Mouse (Mus musculus) limb, embryonic 14.5 days (tissue): ENCODE measurements around the gene Nf1. TPM values are rescaled to one million over a fixed set of nuclear protein-coding genes. Genes with fewer than 3 reads are reported as not detected.

Experiments
- ATAC-seq: fragments of 200-750 bp; cut with Nextera tagmentation; 2 replicates; pipeline ENCODE4 v1.8.0; 2017; ENCODE audit warnings: low read depth, moderate number of reproducible peaks, moderate TSS enrichment; ENCODE audit not compliant: low FRiP score
- DNase-seq: peaks from one replicate; pipeline ENCODE4 v3.0.0-alpha.2; 2015; ENCODE audit warnings: low spot score
- H3K27ac ChIP-seq: fragments of 300-500 bp; sonication (generic); replicated peaks from 2 replicates; pipeline ENCODE4 v1.5.1; 2014; ENCODE audit warnings: low read depth, mild to moderate bottlenecking, low read length, moderate library complexity, mixed read lengths
- H3K27me3 ChIP-seq: fragments of 300-500 bp; sonication (generic); 2 replicates; pipeline ENCODE4 v1.6.1; 2014; ENCODE audit warnings: low read length, mixed read lengths; ENCODE audit not compliant: control insufficient read depth, insufficient read depth
- H3K36me3 ChIP-seq: fragments of 300-500 bp; sonication (generic); 2 replicates; pipeline ENCODE4 v1.6.1; 2014; ENCODE audit warnings: mild to moderate bottlenecking, low read length, moderate library complexity, mixed read lengths; ENCODE audit not compliant: control insufficient read depth, insufficient read depth
- H3K4me1 ChIP-seq: fragments of 300-500 bp; sonication (generic); 2 replicates; pipeline ENCODE4 v1.6.1; 2014; ENCODE audit warnings: antibody characterized with exemption, low read length, mixed read lengths; ENCODE audit not compliant: control insufficient read depth, insufficient read depth
- H3K4me2 ChIP-seq: fragments of 300-500 bp; sonication (generic); replicated peaks from 2 replicates; pipeline ENCODE4 v1.6.1; 2014; ENCODE audit warnings: low read depth, mild to moderate bottlenecking, low read length, moderate library complexity; ENCODE audit not compliant: severe bottlenecking
- H3K4me3 ChIP-seq: fragments of 300-500 bp; sonication (generic); replicated peaks from 2 replicates; pipeline ENCODE4 v1.5.1; 2014; ENCODE audit warnings: low read length
- H3K9ac ChIP-seq: fragments of 300-500 bp; sonication (generic); 2 replicates; pipeline ENCODE4 v1.6.1; 2014; ENCODE audit warnings: mild to moderate bottlenecking, low read depth, low read length, moderate library complexity; ENCODE audit not compliant: severe bottlenecking
- H3K9me3 ChIP-seq: fragments of 300-500 bp; sonication (generic); 2 replicates; pipeline ENCODE4 v1.6.1; 2016; ENCODE audit warnings: low read length; ENCODE audit not compliant: control insufficient read depth
- POLR2A ChIP-seq: fragments of 200-500 bp; IDR thresholded peaks from 2 replicates; pipeline ENCODE4 v1.8.0; 2012; ENCODE audit warnings: inconsistent platforms, mild to moderate bottlenecking, moderate library complexity, borderline replicate concordance; ENCODE audit not compliant: insufficient read depth, insufficient read length; ENCODE audit errors: extremely low read depth
- WGBS: fragments of 180-500 bp; shearing (Covaris S2); extraction: QIAGEN DNeasy Blood & Tissue Kit; methylation state at CpG from one replicate; pipeline ENCODE4 v1.1.7; 2014; 5-methylcytosine and 5-hydroxymethylcytosine counted together
- polyA plus RNA-seq, 2 experiments: library from polyadenylated mRNA; depleted of rRNA in 1 of 2; stranded (reverse) in 1 of 2; unstranded in 1 of 2; fragments of >200 nt; fragmentation: Nextera tagmentation in 1 of 2; extraction: Ambion mirVana in 1 of 2; gene quantifications; 2 replicates each; pipeline versions ENCODE4 v1.2.1 to v1.2.3; 2012 to 2014

Nf1 gene
- polyA plus RNA-seq, 2 experiments: 10.8 to 21.7 TPM

DNA sequence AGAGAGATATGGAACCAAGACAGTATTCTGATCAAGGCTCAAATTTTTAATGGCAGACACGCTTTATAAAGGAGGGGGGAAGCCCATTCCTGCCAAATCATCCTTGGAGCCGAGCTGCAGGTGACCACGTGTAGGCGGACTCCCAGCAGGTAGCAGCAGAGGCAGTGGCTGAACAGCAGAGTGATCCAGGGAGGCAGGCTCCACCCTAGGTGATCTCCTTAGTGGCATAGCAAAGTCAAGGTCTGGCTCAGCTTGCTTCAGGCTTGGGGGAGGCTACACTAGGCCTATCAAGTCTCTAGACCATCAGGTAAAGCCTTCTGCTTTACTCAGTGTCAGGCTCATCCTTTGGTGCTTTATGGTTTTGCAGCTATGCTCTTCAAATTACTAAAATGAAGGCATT lies 87.1 kb downstream of the Nf1 start:
- peaks cover 37% of the 10 kb centered on the region for H3K36me3 ChIP-seq
- WGBS: 58% methylated on average over 4 of the region's 4 CpGs
- no peak overlapping the region for H3K9ac ChIP-seq
- no peak overlapping the region for H3K4me3 ChIP-seq
- no peaks in the 10 kb centered on the region for H3K4me1 ChIP-seq
- no peak for DNase-seq
- no peak for ATAC-seq
- no peak overlapping the region for H3K4me2 ChIP-seq
- no peaks in the 10 kb centered on the region for H3K9me3 ChIP-seq
- TF ChIP-seq POLR2A: no peak
- no peak overlapping the region for H3K27ac ChIP-seq
- H3K27me3 ChIP-seq: no peaks in the 10 kb centered on the region

DNA sequence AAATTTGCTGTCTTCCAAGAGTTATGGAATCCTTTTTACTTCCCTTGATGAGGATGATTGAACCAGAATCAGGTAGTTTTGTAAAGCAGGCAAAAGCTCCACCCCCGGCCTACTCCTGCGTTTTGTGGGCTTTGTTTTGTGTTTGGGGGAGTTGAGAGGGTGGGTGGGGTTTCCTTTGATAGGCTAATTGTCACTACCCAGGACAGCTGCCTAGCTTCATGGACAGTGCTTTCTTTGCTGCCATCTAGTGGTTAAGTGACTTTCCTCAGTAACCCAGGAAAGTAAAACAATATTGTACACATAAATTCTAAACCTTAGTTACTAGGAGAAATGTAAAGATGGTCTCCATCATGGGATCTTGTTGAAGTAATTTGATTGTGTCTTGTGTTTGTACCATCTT lies 88.1 kb downstream of the Nf1 start:
- Histone ChIP-seq H3K4me3 (no peak overlapping the region), H3K9ac (no peak overlapping the region), H3K4me1 (no peaks in the 10 kb centered on the region), H3K27ac (no peak overlapping the region), H3K27me3 (no peaks in the 10 kb centered on the region), H3K9me3 (no peaks in the 10 kb centered on the region), H3K4me2 (no peak overlapping the region), H3K36me3 (peaks cover 37% of the 10 kb centered on the region)
- ATAC-seq (no peak), DNase-seq (peak; percentile 69)
- no peak for TF ChIP-seq POLR2A
- 7% methylated on average over 2 of the region's 2 CpGs for WGBS

DNA sequence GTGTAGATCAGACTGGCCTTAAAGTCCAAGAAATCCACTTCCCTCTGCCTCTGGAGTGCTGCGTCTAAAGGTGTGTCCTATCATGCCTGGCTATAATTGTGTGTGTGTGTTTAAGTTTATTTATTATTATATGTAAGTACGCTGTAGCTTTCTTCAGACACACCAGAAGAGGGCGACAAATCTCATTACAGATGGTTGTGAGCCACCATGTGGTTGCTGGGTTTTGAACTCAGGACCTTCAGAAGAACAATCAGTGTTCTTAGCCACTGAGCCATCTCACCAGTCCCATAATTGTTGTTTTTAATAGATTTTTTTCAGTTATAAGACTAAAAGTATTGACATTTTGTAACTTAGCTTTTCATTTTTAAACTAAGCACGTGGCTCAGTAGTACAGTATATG lies 95.8 kb downstream of the Nf1 start:
- Histone ChIP-seq H3K9ac (no peak overlapping the region), H3K4me2 (no peak overlapping the region), H3K4me3 (no peak overlapping the region), H3K9me3 (no peaks in the 10 kb centered on the region), H3K36me3 (peaks cover 27% of the 10 kb centered on the region), H3K27ac (no peak overlapping the region), H3K27me3 (no peaks in the 10 kb centered on the region), H3K4me1 (no peaks in the 10 kb centered on the region)
- WGBS: 86% methylated on average over 4 of the region's 4 CpGs
- DNase-seq (no peak), ATAC-seq (no peak)
- TF ChIP-seq POLR2A: no peak

DNA sequence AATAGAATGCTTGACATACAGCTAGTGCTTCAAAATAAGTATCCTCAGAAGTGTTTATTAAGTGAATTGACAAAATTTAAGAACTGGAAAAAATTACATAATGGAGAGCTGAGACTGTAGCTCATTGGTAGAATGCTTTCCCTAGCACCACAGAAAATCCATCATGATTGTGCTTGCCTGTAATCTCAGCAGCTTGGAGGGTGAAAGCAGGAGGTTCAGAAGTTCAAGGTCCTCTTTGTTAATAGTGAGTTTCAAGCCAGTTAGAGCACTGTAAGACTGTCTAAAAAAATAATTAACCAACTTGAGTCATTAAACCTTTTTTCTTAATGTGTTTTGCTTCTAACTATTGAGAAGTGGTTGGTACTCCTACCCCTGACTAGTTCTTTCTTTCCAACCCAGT lies 108.9 kb downstream of the Nf1 start:
- TF ChIP-seq POLR2A: no peak
- Histone ChIP-seq H3K4me2 (no peak overlapping the region), H3K27me3 (no peaks in the 10 kb centered on the region), H3K4me1 (no peaks in the 10 kb centered on the region), H3K9me3 (no peaks in the 10 kb centered on the region), H3K36me3 (peaks cover 58% of the 10 kb centered on the region), H3K4me3 (no peak overlapping the region), H3K9ac (no peak overlapping the region), H3K27ac (no peak overlapping the region)
- ATAC-seq (no peak), DNase-seq (no peak)

DNA sequence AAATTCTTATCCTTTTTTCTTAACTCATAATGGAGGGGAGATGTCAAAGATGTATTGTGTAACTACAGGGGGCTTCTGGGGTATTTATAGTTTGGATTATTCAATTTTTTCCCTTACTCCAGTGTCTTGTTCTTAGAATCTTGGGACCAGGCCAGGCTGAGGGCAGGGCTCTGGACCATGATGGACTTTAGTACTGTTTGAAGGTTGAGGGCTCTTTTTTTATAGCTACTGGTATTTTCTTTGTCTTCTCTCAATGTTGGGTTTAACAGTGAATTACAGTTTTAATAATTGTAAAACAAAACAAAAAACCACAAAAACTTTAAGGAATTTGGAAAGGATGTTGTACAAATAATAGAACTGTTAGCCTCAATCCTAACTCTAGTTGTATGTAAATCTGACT lies 113.5 kb downstream of the Nf1 start:
- TF ChIP-seq POLR2A: no peak
- no peak overlapping the region for H3K9ac ChIP-seq
- no peaks in the 10 kb centered on the region for H3K9me3 ChIP-seq
- no peak overlapping the region for H3K27ac ChIP-seq
- H3K4me2 ChIP-seq: no peak overlapping the region
- no peaks in the 10 kb centered on the region for H3K4me1 ChIP-seq
- peaks cover 59% of the 10 kb centered on the region for H3K36me3 ChIP-seq
- H3K27me3 ChIP-seq: no peaks in the 10 kb centered on the region
- no peak overlapping the region for H3K4me3 ChIP-seq
- no peak for DNase-seq
- no peak for ATAC-seq

DNA sequence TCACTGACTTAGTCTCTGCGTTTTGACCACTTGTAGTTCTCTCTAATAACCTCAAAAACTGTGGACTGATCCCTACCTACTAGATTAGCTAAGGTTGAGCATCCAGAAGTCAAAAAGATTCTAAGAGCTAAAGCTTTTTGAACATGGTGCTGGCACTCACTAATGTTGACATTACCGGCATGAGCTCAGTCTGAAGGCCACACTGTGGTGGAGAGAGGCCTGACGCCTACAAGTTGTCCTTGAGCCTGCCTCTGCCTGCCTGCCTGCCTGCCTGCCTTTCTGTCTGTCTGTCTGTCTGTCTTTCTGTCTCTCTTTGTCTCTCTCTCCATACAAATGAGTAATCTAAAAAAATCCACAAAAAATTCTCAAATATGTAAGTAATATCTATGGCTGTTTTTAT lies 118.4 kb downstream of the Nf1 start:
- no peak overlapping the region for H3K4me3 ChIP-seq
- no peak overlapping the region for H3K4me2 ChIP-seq
- no peaks in the 10 kb centered on the region for H3K4me1 ChIP-seq
- no peaks in the 10 kb centered on the region for H3K9me3 ChIP-seq
- WGBS: 93% methylated on average over 3 of the region's 3 CpGs
- no peak overlapping the region for H3K9ac ChIP-seq
- H3K27me3 ChIP-seq: no peaks in the 10 kb centered on the region
- no peak for TF ChIP-seq POLR2A
- peaks cover 64% of the 10 kb centered on the region for H3K36me3 ChIP-seq
- ATAC-seq: no peak
- no peak overlapping the region for H3K27ac ChIP-seq
- DNase-seq: no peak
